Mouse (Mus musculus): ENCODE data around the gene Gm49673.
"Not testable (repeated sequence)": the region's sequence is repeated elsewhere in the genome, so short reads cannot be mapped to it uniquely, and the experiment has no call there.

DNA sequence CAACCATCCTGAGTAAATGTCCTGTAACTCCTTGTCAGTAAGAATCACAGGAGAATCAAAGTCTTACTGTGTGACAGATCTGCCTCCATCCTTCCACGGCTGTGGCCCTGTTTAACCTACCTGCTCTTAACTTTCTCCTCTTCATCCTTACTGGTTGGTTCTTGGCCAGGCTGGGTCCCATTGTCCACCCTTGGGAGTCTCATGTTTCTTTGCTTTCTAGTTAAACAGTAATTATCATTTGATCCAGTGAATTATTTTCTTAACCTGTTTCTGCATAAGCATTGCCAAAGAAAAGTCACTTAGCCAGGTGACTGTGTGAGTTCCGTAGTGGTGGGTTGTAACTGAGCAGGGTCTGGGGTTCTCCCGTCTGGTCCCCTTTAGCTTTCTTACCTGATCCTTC lies 18.9 kb upstream of the Gm49673 start:
- TF ChIP-seq CTCF (conservative IDR thresholded peaks at IDR 0.05; ENCODE audit: low read length); POU5F1 (IDR thresholded peaks at IDR 0.05; ENCODE audit: borderline replicate concordance, low read length): not testable (repeated sequence)
